Mouse (Mus musculus) neutrophil, adult 5-6 weeks (primary cell): ENCODE results near the gene Lsamp. TPM values are rescaled to one million over a fixed set of nuclear protein-coding genes. Genes with fewer than 3 reads are reported as not detected.
A peak's percentile ranks its signal among the peaks of the same experiment; 100 is the strongest.

Experiments used
- ATAC-seq: fragments of 151-379, 151-347 bp; 2 replicates; pipeline ENCODE4 v1.8.0; 2017; ENCODE audit warnings: mild to moderate bottlenecking, moderate TSS enrichment; ENCODE audit not compliant: insufficient number of reproducible peaks, poor library complexity, low FRiP score, severe bottlenecking; ENCODE audit errors: extremely low read depth
- total RNA-seq: library from RNA; stranded (forward); fragments of 200-1000 nt; gene quantifications from 2 replicates; pipeline ENCODE4 v1.2.3, GENCODE M21; 2017

Gene Lsamp
- total RNA-seq, 1 experiment from 2014 or later, result 0.12 TPM

DNA sequence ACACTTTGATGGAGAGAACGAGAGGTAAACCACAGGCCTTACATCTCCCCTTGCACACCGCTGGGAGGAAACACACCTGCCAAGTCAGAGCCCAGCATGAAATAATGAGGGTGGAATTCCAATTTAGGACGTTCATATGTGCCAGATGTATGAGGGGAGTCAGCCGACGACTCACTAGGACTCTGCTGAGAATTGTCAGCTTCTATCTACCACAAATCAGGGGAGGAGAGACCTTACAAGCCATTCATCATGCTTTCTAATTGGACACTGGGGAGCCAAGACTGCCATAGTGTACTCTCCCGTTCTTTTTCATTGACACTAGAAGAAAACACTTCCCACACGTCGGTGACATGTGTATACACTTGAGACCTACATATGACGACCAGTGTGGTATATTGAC lies 2173.7 kb downstream of the Lsamp start:
- no peak for ATAC-seq

DNA sequence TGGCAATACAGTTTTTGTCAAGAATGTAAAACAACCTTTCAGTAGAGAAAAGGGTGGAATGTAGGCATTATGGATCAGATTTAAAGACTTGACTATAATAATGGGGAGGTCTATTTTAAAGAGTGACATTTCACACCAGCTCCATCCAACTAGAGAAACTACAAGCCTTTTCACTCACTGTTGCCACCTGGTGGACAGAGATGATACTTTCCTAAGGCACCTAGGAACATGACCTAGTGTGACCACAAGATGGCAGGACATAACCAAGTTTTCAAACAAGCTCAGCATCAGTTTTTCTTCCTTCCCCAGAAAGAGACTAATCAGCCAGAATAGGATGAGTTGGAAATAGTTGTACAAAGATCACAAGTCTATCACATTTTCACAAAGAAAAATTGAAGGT lies 2180.8 kb downstream of the Lsamp start:
- ATAC-seq, result peak; percentile 84

DNA sequence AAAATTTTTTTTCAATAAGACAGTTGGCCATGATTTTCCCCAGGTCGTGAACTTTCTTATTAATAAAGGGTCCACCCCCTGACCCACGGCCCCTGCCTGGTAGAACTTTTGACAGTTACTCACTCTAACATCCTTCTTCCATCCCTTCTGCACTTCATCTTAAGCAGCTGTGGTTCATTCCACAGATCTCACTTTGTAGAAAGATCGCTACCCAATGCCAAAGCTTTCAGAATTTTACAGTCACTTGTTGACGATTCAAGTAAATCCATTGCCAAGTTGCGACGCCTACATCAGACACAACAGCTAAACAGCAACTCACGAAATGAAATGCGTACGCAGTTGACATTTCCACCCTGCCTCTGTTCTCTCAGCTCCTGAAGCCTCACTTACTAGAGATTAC lies 2184.1 kb downstream of the Lsamp start:
- no peak for ATAC-seq

DNA sequence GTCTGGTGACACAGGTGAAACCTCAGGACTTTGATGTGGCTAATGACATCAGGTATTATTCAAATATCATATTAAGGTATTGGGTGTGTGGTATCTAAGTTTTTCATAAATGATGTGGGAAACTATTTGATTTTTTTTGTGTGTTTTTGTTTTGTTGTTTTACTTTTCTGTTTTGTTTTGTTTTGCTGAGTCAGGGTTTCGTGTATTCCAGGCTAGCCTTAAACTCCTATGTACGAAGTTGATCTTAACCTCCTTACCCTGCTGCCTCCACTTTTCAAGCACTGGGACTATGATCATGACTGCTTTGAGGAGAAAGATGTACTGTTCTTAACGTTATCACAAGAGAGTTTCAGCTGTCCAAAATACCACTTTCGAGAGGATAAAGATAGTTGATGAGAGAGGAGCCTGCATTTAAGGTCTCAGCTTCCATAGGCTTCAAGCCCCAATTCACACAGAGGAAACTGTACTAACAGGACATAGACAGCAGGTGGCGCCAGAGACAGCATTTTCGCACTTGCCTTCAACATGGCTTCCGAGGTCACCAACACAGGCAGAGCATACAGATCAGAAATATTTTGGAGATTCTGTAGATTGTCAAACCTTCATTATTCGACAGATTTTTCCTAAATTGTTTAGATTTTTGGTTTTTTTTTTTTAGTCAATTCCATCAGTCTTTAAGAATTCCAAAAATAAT lies 2185.4 kb downstream of the Lsamp start:
- ATAC-seq, result peak; percentile 78

DNA sequence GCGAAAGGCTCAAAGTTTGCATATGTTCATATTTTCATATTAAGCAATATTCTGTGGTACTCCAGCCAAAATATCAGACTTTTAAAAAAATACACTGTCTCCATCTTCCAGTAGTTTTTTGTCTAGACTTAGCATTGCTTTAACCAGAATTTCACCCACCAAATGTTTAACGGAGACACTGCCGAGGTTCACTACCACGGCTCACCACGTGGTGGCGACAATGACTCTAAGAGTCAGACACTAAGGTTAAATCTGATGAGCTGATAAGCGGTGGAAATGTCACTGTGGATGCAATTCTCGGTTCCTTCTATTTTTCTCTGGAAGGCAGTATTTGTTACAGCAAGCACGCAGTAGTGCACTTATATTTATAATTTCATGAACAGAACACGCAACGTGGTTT lies 2188.3 kb downstream of the Lsamp start:
- ATAC-seq, result no peak

DNA sequence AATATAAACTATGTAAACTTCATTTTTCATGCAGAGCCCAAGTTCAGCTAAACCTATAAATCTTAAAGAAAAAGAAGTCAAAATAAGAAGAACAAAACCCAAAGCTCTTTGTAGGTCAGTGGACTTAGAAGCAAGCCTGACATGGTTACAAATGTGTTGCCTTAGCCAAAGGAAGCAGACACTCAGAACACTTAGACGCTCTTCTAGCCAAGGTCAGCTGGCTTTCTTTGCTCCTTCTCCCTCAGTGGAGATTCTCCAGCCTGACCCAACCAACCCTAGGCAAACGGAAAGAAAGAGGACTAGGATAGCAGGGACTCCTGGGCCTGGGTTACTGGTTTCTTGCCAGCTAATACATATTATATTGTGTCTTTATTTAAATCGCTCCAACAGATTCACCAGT lies 2194.7 kb downstream of the Lsamp start:
- no peak for ATAC-seq

DNA sequence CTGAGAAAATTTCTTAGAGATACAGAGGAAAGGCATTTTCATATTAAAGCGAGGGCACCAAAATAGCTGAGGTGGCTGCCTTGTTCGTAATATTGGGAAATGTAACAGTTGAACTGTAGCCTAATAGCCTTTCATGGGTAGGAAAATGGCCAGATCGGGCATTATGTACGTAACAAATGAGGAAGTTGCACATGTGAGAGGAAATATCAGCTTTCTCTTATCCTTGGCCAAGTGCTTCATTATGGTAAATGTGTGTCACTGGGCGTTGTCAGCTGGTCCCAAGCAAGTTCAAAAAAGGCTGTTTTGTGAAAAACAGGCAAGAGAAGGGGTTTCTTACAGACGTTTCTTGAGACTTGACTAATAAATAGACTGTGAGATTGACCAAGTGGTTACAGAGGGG lies 2195.9 kb downstream of the Lsamp start:
- no peak for ATAC-seq

DNA sequence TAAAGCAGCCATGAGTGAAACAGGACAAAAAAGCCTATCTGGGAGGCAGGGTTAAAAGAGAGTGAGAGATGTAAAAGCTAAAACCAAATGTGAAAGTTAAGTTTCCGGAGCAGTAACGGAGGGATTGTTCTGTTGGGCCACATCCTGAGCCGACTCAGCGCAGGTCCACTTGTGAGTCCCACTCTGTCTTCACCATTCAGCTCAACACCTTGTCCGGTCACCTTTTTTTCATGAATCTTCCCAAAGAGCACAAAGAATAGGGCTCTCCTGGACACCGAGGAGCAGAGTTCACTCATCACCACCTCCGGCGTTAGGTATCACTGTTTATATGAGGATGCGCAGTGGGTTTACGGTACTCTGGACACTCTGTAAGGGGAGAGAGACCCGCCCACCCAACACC lies 2196.3 kb downstream of the Lsamp start:
- ATAC-seq, result no peak

DNA sequence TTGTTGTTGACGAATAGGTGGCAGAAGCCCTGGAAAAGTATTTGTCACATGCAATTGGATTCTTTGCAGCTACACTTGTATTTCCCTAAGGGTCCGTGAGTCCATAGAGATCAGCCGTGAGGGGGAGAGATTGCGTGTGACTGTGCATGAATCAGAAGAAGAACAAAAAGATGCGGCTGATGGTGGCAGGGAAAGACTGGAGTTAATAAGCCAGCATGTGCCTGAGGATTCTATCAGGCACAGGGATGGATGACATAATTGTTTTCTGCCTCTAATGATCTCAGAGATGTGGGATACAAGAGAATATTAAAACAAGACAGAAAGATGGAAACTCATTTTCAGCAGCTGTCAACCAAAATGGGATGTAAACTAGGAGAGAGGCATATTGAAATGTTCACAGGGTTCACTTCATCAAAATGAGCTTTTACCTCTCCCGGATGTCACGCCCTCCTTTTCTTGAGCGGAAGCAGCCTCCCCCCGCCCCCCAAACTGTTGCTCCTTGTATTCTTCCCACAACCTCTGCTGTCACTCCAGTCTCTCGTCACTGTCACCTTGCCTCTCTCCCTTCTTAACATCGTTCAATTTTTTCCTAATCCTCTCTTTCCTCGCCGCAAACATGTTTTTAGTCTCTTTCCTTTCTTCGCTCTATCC lies 2205.4 kb downstream of the Lsamp start:
- ATAC-seq, result no peak

DNA sequence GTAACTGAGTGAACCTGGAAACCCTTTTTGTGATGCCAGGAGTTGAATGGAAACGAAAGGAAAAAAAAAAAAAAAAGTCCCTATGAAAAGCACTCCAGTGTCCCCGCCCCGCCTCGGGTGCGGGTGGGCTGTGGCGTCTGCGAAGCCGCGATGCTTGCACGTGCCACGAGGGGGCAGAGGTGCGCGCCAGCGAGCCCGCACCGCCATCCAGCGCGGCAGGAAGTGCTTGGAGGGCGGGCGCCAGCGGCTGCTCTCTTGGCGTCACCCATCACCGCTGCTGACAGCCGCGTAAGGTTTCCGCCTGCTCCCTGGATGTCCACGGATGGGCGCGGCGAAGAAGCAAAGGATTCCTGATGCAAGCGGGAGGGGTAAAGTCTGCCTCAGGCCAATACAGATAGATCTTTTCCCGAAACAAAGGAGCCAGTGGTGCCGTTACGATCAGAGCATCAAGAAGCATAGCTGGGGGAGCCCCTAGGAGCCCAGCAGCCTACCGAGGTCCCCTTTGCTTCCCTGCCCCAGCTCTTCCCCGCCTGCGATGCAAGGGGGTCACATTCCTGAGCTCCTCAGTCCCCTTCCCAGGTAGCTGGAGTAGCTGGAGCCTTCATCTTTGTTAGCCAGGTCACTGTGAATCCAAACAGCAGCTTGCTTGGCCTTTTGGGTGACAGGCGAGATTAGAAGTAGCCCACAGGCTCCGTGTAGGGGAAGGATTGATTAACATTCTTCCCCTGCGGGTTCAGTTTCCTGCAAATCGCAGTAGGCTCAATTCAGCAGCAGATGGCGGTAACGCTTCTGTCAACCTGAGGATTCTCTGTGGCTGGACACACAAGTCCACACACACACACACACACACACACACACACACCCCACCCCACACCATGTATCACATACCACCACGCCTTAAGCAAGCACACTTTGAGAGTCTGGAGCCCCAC lies 2206.2 kb downstream of the Lsamp start:
- peak; percentile 83 for ATAC-seq
